Mouse (Mus musculus): Measurements from ENCODE around the gene Prrt1. TPM values are rescaled to one million over a fixed set of nuclear protein-coding genes. Genes with fewer than 3 reads are reported as not detected.

Prrt1 gene
- not detected in 2 replicates for total RNA-seq (2023)

DNA sequence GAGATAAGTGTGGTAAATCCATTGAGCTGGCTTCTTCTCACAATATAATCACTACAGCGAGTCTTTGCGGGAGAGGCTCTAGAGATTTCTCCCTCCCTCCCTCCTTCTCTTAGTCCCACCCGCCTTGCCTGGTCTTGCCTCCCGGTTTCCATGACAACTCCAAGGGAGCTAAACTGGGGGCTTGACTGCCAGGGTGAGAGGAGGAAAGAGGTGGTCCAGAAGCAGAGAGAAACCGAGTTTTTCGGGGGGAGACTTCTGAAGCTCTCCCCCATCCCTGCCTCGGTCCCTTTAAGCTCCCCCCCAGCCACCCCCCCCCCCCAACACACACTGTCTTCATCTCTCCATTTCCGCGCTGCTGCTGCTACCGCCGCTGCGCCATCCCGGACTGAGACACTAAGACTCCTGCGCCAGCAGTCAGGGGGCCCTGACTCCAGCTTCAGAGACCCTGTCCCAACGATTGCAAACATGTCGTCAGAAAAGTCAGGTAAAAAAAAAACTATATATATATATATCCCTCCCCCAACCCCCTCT, at the start of gene Prrt1:
Gene Prrt1 (plus strand): TSS at position 313 of the 531 bp plus-strand sequence.

DNA sequence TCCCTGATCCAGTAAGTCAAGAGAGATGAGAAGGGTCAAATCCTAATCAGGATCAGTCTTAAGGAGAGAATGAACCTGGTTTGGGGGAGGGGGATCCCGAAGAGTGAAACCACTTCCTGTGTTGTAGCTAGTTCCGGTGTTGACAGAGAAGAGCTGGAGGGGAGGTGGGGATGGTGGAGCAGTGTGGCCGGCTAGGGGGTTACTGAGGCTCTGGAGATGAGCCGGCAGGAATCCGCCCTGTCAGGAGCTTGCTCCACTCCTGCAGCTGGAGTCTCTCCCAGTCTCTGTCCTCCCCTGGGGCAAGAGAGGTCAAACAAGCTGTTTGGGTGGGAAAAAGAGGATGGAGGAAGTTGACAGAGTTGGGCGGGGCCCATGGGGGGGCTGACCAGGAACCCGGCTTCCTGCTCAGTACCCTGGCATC, 39.6 kb upstream of the Prrt1 start, which contains the start of gene Gpsm3:
Gene Gpsm3 (plus strand): TSS at position 126 of the 421 bp plus-strand sequence.

GRCm38 (mm10) chr17:34591029-34591993, 38.0 kb upstream of the Prrt1 start, which contains the start of gene Pbx2:
Gene Pbx2, plus strand, starts transcription at chr17:34591266.

DNA sequence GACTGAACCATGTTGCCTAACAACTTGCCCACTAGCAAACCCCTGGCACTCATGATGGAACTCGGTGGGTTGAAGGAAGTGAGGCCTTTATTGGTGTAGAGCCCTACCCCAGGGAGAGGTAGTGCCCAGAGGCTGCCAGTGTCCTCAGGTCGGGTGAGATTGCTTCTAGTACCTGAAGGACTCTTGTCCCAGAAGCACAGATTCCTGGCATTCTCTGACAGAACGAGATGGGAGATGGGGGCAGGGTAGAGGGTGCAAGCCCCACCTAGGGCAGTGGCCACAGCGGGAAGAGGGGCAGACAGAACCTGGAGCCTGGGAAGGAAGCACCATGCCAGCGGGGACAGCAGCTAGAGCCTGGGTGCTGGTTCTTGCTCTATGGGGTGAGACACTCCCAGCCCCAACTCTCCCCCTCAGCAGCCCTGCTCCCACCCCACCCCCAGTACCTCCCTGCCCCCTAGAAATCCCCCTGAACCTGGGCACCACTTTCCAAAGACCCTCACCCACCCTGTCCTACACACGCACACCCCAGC, 31.7 kb upstream of the Prrt1 start, which contains the start of gene Ager:
Gene Ager (plus strand): TSS at position 297 of the 530 bp plus-strand sequence.

DNA sequence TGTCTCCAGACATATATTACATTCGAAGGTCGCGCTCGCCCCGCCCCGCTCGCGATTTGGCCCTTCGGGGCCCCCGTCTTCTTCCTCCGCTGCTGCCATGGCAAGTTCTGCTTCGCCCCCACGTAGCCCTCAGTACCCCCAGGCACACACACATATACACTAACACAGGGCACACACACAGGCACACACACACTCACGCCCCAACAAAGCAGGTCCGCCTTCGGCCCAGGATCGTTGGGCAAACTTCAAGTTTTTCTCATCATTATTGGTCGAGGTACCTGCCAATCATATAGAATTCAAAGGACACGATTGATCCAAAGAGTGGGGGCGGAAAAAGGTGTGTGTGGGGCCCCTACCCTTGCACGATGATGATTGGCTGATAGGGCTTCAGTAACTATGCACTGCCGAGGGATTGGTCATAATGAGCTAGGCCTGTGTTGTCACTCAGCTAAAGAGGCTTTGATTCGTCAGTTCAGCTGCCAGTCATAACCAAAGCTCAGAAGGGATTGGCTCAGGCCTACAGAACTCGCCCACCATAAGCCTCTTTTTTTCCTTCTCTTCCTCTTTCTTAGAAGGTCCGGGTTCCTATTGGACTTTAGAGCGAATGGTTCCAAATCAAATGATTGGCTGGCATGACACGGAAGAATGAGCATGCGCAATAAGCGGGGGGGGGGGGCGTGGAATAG, 25.8 kb upstream of the Prrt1 start, which contains the start of gene Rnf5:
Gene Rnf5 (minus strand): TSS at position 316 of the 686 bp plus-strand sequence.

DNA sequence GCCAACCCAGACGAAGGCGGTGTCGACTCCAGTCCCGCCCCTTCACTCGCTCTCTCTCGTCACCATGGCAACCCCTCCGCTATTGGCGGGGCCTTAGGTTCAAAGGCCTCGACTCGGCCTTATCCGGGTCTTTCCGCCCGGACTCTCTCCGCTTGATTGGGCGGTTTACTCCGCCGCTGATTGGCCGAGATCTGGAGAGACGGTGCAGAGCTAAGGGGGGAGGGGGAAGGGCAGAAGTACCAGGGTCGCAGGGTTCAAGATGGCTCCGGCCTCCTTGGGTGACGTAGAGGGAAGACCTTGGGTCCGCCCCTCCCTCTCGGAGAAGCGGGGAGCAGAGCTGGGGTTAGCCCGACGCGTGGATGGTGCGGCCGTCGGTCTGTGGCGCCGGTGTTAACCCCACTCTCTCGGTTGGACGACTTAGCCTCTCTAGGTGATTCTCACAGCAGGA, 25.2 kb upstream of the Prrt1 start, which contains the start of gene Agpat1:
Gene Agpat1 (plus strand): TSS at position 202 of the 448 bp plus-strand sequence.

GRCm38 (mm10) chr17:34615871-34616270, 13.5 kb upstream of the Prrt1 start, which contains the start of gene Egfl8:
Gene Egfl8, minus strand, starts transcription at chr17:34615971.

DNA sequence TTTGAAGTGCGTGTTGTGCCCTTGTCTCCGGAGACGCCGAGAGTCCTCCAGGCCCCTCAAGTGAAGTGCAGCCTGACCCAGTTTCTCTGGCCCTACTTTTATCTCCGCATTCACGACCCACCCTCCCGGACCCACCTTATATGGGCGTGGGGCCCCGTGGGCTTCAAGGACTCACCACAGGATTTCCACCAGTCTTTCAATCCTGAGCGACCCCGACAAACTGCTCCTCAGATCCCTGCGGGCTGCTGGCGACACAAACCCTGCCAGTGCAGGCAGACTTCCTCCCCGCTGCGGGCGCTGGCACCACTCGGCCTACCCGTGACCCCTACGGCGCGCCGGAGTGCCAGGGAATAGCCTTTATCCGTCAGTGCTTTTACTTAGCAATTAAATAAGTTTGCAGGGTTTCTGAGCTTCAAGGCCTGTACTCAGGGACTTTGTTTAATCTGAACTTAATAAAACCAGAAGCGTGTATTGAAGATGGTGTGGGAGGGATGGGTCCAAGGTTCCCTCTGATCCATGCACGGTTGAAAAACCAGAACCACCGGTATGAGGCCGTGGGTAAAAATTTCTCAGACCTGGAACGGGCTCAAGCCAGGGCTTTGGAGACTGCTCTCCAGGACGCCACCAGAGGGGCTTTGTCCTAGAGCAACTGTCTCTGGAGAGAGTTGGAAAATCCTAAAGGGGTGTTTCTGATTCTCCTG, 1.2 kb upstream of the Prrt1 start, which contains the start of gene Ppt2:
Gene Ppt2 (minus strand): TSS at position 568 of the 701 bp plus-strand sequence.

GRCm38 (mm10) chr17:34644608-34645007, 15.3 kb downstream of the Prrt1 start, which contains the start of gene Fkbpl:
Gene Fkbpl, plus strand, starts transcription at chr17:34644764.

DNA sequence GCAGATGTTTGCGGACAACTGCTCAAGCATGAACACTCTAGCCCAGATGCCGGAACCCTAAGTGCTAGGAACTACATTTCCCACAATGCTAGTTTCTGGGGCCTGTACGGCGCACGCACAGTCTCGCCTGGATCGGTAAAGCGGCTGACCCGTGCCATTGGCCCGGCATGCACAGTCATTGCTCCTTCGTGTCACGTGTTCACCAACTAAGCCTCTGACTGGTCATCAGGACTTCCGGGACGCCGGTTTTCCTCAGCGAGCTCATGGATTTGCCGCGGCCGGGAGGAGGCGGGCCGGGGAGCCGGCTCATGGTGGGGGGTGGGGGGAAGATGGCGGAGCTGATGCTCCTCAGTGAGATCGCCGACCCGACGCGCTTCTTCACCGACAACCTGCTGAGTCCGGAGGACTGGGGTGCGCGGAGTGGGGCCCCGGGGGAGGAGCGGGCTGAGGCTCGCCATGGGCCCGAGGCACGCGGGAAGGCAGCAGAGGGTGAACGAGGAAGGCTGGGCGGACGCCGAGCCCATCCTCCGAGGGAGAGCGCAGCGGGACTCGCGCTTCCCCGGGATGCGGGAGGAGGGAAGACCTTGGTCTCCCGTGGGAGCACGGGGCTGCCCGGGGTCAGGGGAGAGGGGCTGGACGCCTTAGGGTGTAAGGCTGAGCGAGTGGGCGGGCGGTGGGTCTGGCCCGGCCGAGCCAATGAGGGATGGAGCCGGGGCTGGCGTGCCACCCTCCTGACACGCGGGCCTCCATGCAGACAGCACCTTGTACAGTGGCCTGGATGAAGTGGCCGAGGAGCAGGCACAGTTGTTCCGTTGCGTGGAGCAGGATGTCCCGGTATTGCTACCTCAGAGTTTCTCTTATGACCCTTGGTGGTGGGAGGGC, 17.8 kb downstream of the Prrt1 start, which contains the start of gene Atf6b:
Gene Atf6b (plus strand): TSS at position 241 of the 882 bp plus-strand sequence.

GRCm38 (mm10) chr17:34670235-34670634, 40.9 kb downstream of the Prrt1 start, which contains the start of gene Tnxb:
Gene Tnxb, plus strand, starts transcription at chr17:34670535.

Other genes with a start within 250 kb of the Prrt1 start
- gene BC051142, start 230.7 kb upstream of the Prrt1 start, total RNA-seq (2023) = not detected in 2 replicates
- not detected in 2 replicates for gene Btnl4, start 152.2 kb upstream of the Prrt1 start, total RNA-seq (2023)
- gene Btnl6, start 112.2 kb upstream of the Prrt1 start, total RNA-seq (2023) = not detected in 2 replicates
- 0.57 and 1.5 TPM in 2 replicates for gene Notch4, start 65.3 kb upstream of the Prrt1 start, total RNA-seq (2023)
- 440 and 473 TPM in 2 replicates for gene Gpsm3, start 39.7 kb upstream of the Prrt1 start, total RNA-seq (2023)
- 89.1 and 104 TPM in 2 replicates for gene Pbx2, start 38.3 kb upstream of the Prrt1 start, total RNA-seq (2023)
- gene Ager, start 31.7 kb upstream of the Prrt1 start, total RNA-seq (2023) = 5.3 and 8.3 TPM in 2 replicates
- gene Rnf5, start 25.8 kb upstream of the Prrt1 start, total RNA-seq (2023) = 33.1 and 34.1 TPM in 2 replicates
- gene Agpat1, start 25.3 kb upstream of the Prrt1 start, total RNA-seq (2023) = 46.3 and 48.5 TPM in 2 replicates
- gene Egfl8, start 13.6 kb upstream of the Prrt1 start, total RNA-seq (2023) = 1.7 and 4.2 TPM in 2 replicates
- gene Ppt2, start 1.0 kb upstream of the Prrt1 start, total RNA-seq (2023) = 33.1 and 38.3 TPM in 2 replicates
- 9.9 and 14.9 TPM in 2 replicates for gene Fkbpl, start 15.2 kb downstream of the Prrt1 start, total RNA-seq (2023)
- 54.8 and 61.2 TPM in 2 replicates for gene Atf6b, start 17.6 kb downstream of the Prrt1 start, total RNA-seq (2023)
- gene Tnxb, start 41.0 kb downstream of the Prrt1 start, total RNA-seq (2023) = 0.06 and 0.09 TPM in 2 replicates
- gene C4b, start 114.3 kb downstream of the Prrt1 start, total RNA-seq (2023) = 0.11 and 0.13 TPM in 2 replicates
- not detected in 2 replicates for gene Cyp21a1, start 175.0 kb downstream of the Prrt1 start, total RNA-seq (2023)
- 42.3 and 63.0 TPM in 2 replicates for gene Stk19, start 207.4 kb downstream of the Prrt1 start, total RNA-seq (2023)
- 34.5 and 46.7 TPM in 2 replicates for gene Dxo, start 207.5 kb downstream of the Prrt1 start, total RNA-seq (2023)
- 95.9 and 147 TPM in 2 replicates for gene Skiv2l, start 220.7 kb downstream of the Prrt1 start, total RNA-seq (2023)
- gene Nelfe, start 220.9 kb downstream of the Prrt1 start, total RNA-seq (2023) = 24.5 and 28.2 TPM in 2 replicates
- 1.3 TPM in 1 of 2 replicates, not detected in the other for gene Cfb, start 233.0 kb downstream of the Prrt1 start, total RNA-seq (2023)
- gene Zbtb12, start 249.9 kb downstream of the Prrt1 start, total RNA-seq (2023) = 0.70 and 1.4 TPM in 2 replicates

All from neutrophil, adult 65 days (primary cell).